Mouse (Mus musculus) fat pad, adult 2 months (tissue): ENCODE measurements around the gene 4930544D05Rik.

Experiments
- DNase-seq: peaks from one replicate; pipeline ENCODE4 v3.0.0-alpha.2; 2011; ENCODE audit warnings: low read depth, low spot score; ENCODE audit errors: extremely low read depth

4930544D05Rik gene

GRCm38 (mm10) chr11:70597301-70597700, 18.3 kb upstream of the 4930544D05Rik start:
- DNase-seq = no peak

- DNase-seq = no peak
These were observed 17.1 kb upstream of the 4930544D05Rik start for GRCm38 (mm10) chr11:70598451-70598953.

GRCm38 (mm10) chr11:70605024-70605566, 10.6 kb upstream of the 4930544D05Rik start:
- no peak for DNase-seq

- no peak for DNase-seq
These were observed 8.9 kb upstream of the 4930544D05Rik start for GRCm38 (mm10) chr11:70606717-70607116.

GRCm38 (mm10) chr11:70607611-70608010, 8.0 kb upstream of the 4930544D05Rik start:
- no peak for DNase-seq

GRCm38 (mm10) chr11:70608381-70609066, 7.1 kb upstream of the 4930544D05Rik start:
- no peak for DNase-seq

- no peak for DNase-seq
These were observed 4.9 kb upstream of the 4930544D05Rik start for GRCm38 (mm10) chr11:70610752-70611151.

- DNase-seq = no peak
These were observed 3.1 kb upstream of the 4930544D05Rik start for GRCm38 (mm10) chr11:70612505-70612904.

- DNase-seq = no peak
These were observed 574 bp upstream of the 4930544D05Rik start for GRCm38 (mm10) chr11:70615074-70615473.

- DNase-seq = no peak
These were observed 3.5 kb downstream of the 4930544D05Rik start, which contains the start of gene Chrne for GRCm38 (mm10) chr11:70619101-70619500. Gene Chrne (minus strand): TSS chr11:70619216.

- no peak for DNase-seq
These were observed 6.5 kb downstream of the 4930544D05Rik start for GRCm38 (mm10) chr11:70621972-70622814.

- no peak for DNase-seq
These were observed 7.5 kb downstream of the 4930544D05Rik start for GRCm38 (mm10) chr11:70623053-70623742.

GRCm38 (mm10) chr11:70625473-70625872, 9.8 kb downstream of the 4930544D05Rik start:
- DNase-seq = no peak

GRCm38 (mm10) chr11:70626877-70627276, 11.2 kb downstream of the 4930544D05Rik start:
- no peak for DNase-seq

GRCm38 (mm10) chr11:70628431-70628830, 12.8 kb downstream of the 4930544D05Rik start:
- no peak for DNase-seq

GRCm38 (mm10) chr11:70629557-70629956, 13.9 kb downstream of the 4930544D05Rik start:
- no peak for DNase-seq

GRCm38 (mm10) chr11:70630129-70630528, 14.5 kb downstream of the 4930544D05Rik start:
- no peak for DNase-seq

- peak; percentile 69 for DNase-seq
These were observed 20.0 kb downstream of the 4930544D05Rik start for GRCm38 (mm10) chr11:70635601-70636000.

GRCm38 (mm10) chr11:70637764-70638163, 22.1 kb downstream of the 4930544D05Rik start:
- DNase-seq = no peak

- no peak for DNase-seq
These were observed 22.6 kb downstream of the 4930544D05Rik start for GRCm38 (mm10) chr11:70638293-70638692.

- DNase-seq = no peak
These were observed 23.1 kb downstream of the 4930544D05Rik start, which contains the start of gene Gp1ba for GRCm38 (mm10) chr11:70638714-70639278. Gene Gp1ba (plus strand): TSS chr11:70639122.
